Mouse (Mus musculus) lung, postnatal 10 days (tissue): Measurements from ENCODE around the gene Erap1.
"Not testable (repeated sequence)": the region's sequence is repeated elsewhere in the genome, so short reads cannot be mapped to it uniquely, and the experiment has no call there.

Experiments used
- DNase-seq: peaks from one replicate; pipeline ENCODE4 v3.0.0; 2021

The Erap1 gene

GRCm38 (mm10) chr13:74638793-74639711 lies at the start of gene Erap1:
Erap1 (plus strand) TSS chr13:74639568.
- peak; percentile 42 for DNase-seq

DNA sequence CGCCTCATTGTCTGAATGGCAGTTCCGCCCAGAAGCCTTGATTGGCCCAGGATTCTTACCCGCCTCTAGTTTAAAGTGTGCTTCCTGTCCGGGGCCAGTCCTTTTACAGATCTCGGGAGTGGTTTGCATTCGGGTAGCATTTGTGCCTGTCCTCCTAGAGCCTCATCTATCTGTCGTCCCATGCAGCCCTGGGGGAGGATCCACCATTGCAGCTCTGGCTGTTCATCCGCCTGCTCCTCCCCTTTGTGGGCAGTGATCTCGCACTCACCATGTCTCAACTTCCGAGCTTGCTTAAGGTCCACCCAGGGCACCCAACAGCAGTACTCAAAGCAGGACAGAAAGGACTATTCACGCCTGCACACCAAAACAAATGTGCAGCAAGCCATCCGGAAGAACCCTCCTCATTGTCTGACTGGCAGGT lies 48.0 kb upstream of the Erap1 start:
- DNase-seq = peak; percentile 42

- DNase-seq = not testable (repeated sequence)
These were observed 47.5 kb upstream of the Erap1 start for GRCm38 (mm10) chr13:74591828-74592227.

DNA sequence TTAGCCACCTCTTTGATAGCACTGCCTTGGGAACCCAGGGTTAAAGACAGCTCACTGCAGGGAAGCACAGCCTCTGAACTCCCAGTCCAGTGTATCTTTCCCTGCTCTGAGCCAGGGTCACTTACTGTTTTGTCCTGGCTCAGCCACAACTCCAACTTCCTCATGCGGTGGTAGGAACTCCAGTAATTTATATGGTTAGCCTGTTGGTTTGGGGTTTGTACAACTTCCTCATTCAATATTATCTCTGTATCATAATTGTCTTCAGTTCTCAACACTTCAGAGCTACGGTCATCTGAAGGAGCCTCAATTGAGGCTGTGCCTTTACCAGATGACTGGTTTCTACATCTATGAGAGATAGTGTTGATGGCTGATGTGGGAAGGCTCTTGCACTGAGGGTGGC lies 42.3 kb upstream of the Erap1 start:
- not testable (repeated sequence) for DNase-seq

DNA sequence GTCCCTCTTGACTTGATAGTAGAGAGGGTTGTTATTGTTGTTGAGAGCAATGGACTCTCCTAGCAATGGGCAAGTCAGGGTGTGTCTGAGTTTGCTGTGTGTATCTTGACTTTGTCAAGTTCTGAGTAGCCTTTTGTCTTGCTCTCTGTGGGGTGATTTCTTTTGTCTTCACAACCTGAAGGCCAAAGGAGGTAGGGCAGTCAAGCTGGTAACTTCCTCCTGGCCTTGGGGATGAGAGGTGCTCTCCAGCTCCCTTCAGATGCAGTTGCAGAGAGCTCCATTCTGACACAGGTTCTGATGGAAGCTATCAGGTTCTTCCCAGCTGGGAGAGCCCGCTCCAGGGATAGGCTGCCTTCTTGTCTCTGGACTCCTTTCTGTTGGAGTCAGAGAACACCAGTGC lies 37.6 kb upstream of the Erap1 start:
- DNase-seq = not testable (repeated sequence)

DNA sequence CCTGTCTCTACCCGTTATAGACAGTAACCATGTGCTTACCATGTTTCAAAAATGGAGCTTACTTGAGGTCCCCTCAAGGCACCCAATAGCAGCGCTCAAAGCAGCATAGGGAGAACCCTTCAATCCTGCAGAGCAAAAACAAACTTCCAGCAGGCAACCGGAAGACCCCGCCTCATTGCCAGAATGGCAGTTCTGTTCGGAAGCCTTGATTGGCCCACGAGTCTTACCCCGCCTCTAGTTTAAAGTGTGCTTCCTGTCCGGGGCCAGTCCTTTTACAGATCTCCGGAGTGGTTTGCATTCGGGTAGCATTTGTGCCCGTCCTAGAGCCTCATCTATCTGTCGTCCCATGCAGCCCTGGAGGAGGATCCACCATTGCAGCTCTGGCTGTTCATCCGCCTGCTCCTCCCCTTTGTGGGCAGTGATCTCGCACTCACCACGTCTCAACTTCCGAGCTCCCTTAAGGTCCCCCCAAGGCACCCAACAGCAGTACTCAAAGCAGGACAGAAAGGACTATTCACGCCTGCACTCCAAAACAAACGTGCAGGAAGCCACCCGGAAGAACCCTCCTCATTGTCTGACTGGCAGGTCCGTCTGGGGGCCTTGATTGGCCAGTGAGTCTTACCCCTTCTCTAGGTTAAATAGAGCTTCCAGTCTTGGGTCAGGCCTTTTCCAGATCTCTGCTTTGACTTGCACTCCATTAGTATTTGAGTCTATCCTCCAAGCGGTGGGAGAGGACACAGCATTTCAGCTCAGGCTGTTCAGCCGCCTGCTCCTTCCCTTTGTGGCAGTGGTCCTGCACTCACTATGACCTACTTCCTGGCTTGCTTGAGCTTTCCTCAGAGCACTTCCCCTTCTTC lies 22.0 kb upstream of the Erap1 start:
- DNase-seq = peak; percentile 91

DNA sequence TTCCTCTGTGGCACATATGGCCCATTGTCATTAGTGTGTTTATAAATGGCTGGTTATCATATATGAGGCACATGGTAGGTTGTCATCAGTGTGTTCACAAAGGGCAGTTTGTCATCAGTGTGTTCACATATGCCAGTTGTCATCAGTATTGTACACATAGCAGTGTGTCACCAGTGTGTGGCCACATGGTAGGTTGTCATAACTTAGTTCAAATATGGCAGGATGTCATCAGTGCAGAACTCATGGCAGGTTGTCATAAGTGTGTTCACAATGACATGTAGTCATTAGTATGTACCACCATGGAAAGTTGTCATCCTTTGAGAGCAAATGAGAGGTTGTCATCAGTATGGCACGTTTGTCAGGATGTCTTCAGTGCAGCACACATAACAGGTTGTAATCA lies 7.0 kb upstream of the Erap1 start:
- no peak for DNase-seq

DNA sequence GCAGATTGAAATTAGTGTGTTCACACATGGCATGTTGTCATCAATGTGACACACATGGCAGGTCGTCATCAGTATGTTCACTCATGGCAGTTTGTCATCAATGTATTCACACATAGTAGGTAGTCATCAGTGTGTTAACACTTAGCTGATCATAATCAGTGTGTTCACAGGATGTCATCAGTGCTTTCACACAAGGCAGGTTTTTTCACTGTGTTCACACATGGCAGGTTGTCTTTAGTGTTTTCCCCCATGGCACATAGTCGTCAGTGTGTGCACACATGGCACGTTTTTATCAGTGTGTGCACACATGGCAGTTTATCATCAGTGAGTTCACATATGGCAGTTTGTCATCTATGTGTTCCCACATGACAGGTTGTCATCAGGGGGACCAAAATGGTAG lies 6.5 kb upstream of the Erap1 start:
- no peak for DNase-seq

DNA sequence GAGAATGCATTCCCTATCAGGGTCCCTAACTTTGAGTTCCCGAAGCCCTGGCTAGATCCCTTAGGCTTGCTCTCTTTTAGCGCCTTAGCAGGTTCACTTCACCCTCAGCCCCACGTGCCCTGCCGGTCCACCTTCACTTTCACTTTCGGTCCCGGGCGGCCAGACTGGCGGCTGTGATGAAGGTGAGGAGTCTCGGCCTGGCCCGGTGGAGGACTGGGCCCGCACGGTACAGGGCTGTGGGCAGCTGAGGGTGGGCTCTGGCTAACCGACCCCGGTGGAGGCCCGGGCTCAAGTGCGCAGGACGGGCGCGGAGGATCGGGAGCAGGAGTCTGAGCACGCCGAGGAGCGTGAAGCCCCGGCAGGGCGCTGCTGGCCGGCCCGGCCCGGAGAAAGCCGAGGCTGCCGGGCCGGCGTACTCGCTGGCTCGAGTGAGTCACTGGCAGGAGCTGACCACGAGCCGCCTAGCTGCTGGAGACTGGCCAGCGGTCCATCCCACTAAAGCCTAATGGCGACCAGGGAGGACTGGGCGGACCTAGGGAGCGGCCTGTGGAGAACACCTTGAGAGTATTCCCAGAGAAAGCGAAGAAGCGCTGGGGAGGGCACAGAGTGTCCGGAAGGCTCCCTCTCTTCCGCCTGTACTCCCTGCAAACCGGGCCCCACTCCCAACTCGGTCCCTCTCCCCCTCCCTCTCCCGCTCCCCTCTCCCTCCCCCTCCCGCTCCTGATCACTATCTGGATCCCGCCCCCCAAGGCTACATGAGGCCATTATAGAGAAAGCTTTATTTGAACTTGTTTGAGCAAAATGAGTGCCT lies 549 bp downstream of the Erap1 start:
- DNase-seq = peak; percentile 89

DNA sequence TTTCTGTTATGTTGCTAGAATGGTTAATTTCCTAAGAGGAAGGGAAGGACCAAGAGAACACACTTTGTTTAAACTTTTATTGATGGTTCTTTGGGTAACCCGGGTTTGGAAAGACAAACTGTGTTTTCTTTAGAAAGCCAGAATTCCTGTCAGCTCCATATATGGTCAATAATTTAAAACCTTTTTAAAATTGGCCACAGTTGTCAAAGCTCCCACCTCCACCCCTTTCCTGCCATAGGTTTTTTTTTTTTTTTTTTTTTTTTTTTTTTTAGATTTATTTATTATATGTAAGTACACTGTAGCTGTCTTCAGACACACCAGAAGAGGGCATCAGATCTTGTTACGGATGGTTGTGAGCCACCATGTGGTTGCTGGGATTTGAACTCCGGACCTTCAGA lies 1.2 kb downstream of the Erap1 start:
- DNase-seq = not testable (repeated sequence)

DNA sequence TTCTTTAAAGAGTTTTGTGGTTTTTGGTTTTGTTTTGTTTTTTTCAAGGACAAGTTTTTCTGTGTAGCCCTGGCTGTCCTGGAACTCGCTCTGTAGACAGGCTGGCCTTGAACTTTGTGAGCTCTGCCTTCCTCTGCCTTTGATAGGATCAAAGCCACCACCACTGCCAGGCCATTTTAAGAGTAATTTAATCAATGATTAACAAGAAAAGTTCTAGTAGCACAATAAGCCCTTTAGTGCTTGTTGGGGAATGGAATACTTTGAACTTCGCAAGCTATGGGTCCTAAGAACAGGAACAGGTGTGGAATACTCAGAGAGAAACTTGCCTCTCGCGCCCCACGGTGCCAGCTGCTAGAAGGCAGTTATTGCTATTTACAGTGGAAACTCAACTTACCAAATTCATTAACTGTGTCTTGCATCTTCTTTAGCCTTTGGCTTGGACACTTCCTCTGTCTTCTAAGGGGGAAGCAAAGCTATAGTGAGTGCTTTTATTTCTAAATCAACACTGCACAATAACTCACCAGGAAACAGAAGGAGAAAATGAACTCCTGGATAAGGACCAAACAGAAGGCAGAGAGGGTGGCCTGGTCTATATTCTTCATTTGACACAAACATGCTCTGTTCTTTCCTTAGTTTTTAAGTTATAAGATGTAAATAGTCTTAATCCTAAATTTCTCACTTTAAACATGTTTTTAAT lies 56.3 kb downstream of the Erap1 start:
- no peak for DNase-seq

DNA sequence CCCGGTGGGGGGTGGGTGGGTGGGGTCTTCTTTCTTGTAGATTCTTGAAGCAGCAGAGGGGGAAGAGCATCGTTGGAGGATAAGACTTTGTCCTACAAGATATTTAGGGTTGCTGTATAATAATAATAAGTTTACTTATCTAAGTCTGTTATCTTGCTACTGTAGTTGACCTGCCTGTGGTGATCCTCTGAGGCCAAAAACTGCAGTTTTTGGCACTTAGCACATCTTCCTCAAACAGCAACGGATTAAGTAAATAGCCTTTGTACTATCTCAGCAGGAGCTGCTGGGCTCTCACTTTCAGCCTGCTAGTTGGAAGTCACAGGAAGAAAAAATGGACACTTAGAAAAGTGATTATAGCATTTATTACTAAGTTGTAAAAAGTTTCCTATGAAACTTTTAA lies 56.9 kb downstream of the Erap1 start:
- no peak for DNase-seq

DNA sequence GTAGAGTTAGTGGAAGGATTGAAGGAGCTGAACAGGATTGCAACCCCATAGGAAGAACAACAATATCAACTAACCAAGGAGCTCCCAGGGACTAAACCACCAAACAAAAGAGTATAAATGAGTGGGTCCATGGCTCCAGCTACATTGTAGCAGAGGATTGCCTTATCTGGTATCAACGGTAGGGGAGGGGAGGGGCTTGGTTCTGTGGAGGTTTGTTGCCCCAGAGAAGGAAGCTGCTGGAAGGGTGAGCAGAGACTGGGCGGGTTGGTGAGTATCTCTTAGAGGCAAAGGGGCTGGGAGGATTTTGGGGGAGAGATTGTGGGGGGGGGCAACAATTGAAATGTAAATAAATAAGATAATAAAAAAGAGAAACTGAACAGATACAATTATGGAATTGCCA lies 79.6 kb downstream of the Erap1 start:
- no peak for DNase-seq

- DNase-seq = no peak
These were observed 94.4 kb downstream of the Erap1 start for GRCm38 (mm10) chr13:74733726-74734125.

- no peak for DNase-seq
These were observed 96.5 kb downstream of the Erap1 start for GRCm38 (mm10) chr13:74735834-74736233.

DNA sequence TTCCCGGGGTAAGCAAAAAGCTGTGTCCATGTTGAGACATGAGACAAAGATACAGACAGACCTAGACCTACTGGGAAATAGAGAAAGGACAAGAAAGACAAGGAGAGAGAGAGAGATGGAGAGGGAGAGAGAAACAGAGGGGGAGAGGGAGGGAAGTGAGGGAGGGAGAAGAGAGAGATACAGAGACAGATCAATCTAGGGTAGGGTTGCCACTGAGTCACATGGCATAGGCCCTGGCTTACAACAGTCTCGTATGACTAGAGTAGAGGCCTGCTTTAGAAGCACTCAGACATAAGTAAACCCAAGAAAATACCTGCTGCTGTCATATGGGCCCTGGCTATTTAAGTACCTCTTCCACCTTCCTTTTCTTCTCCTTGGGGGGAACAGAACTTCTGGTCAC lies 97.0 kb downstream of the Erap1 start:
- no peak for DNase-seq
